Mouse (Mus musculus) embryonic fibroblast, embryonic 13.5 days (primary cell): Measurements from ENCODE around the gene AU021092.

Experiments used
- CTCF ChIP-seq: IDR thresholded peaks from 2 replicates; pipeline ENCODE4 v1.5.1; 2011; ENCODE audit warnings: mild to moderate bottlenecking, control low read depth, low read length, moderate library complexity, borderline replicate concordance; ENCODE audit not compliant: insufficient read depth
- POLR2A ChIP-seq: IDR thresholded peaks from 2 replicates; pipeline ENCODE4 v1.6.1; 2011; ENCODE audit warnings: low read depth, mild to moderate bottlenecking, control low read depth, low read length, moderate library complexity

- TF ChIP-seq POLR2A (no peak), CTCF (no peak)
Observed at GRCm38 (mm10) chr16:5168038-5168437, 54.1 kb downstream of the AU021092 start.
